Mouse (Mus musculus) intestine, postnatal 0 days (tissue): ENCODE data around the gene Rffl. TPM values are rescaled to one million over a fixed set of nuclear protein-coding genes. Genes with fewer than 3 reads are reported as not detected.

ENCODE experiments used
- ATAC-seq: fragments of 200-750 bp; cut with Nextera tagmentation; 2 replicates; pipeline ENCODE4 v1.8.0; 2017; ENCODE audit warnings: mild to moderate bottlenecking, moderate TSS enrichment, moderate library complexity
- H3K27ac ChIP-seq: fragments of 300-500 bp; sonication (generic); 2 replicates; pipeline ENCODE4 v1.5.1; 2014; ENCODE audit warnings: mild to moderate bottlenecking, low read depth, low read length, moderate library complexity
- H3K27me3 ChIP-seq: fragments of 300-500 bp; sonication (generic); replicated peaks from 2 replicates; pipeline ENCODE4 v1.6.1; 2014; ENCODE audit warnings: low read length, mixed read lengths; ENCODE audit not compliant: control insufficient read depth, insufficient read depth
- H3K36me3 ChIP-seq: fragments of 300-500 bp; sonication (generic); 2 replicates; pipeline ENCODE4 v1.6.1; 2014; ENCODE audit warnings: mild to moderate bottlenecking, moderate library complexity; ENCODE audit not compliant: control insufficient read depth, insufficient read depth
- H3K4me1 ChIP-seq: fragments of 300-500 bp; sonication (generic); replicated peaks from 2 replicates; pipeline ENCODE4 v1.6.1; 2014; ENCODE audit warnings: antibody characterized with exemption, low read length, mixed read lengths; ENCODE audit not compliant: control insufficient read depth, insufficient read depth
- H3K4me2 ChIP-seq: fragments of 300-500 bp; sonication (generic); replicated peaks from 2 replicates; pipeline ENCODE4 v1.6.1; 2014; ENCODE audit warnings: low read depth, mild to moderate bottlenecking, moderate library complexity
- H3K4me3 ChIP-seq: fragments of 300-500 bp; sonication (generic); 2 replicates; pipeline ENCODE4 v1.5.1; 2014; ENCODE audit warnings: low read depth, low read length
- H3K9ac ChIP-seq: fragments of 300-500 bp; sonication (generic); 2 replicates; pipeline ENCODE4 v1.6.1; 2014; ENCODE audit warnings: mild to moderate bottlenecking, low read depth, low read length
- H3K9me3 ChIP-seq: fragments of 300-500 bp; sonication (generic); 2 replicates; pipeline ENCODE4 v1.6.1; 2016; ENCODE audit warnings: mixed run types; ENCODE audit not compliant: control insufficient read depth
- CTCF ChIP-seq: sonication (generic); IDR thresholded peaks from 2 replicates; pipeline ENCODE4 v1.5.1; 2016; ENCODE audit warnings: low read depth, mild to moderate bottlenecking, control low read depth, antibody characterized with exemption, moderate library complexity
- WGBS: fragments of 180-500 bp; shearing (Covaris S2); extraction: QIAGEN DNeasy Blood & Tissue Kit; methylation state at CpG from one replicate; pipeline ENCODE4 v1.1.7; 2014; 5-methylcytosine and 5-hydroxymethylcytosine counted together
- polyA plus RNA-seq: library from polyadenylated mRNA; unstranded; fragments of >200 nt; fragmentation: Nextera tagmentation; extraction: Ambion mirVana; gene quantifications from 2 replicates; pipeline ENCODE4 v1.2.1, GENCODE M21; 2015

Gene Rffl
- polyA plus RNA-seq, 1 experiment from 2014 or later = 9.7 TPM

GRCm38 (mm10) chr11:82891936-82892335 lies 20.9 kb upstream of the Rffl start, which contains the start of gene Fndc8:
TSS of gene Fndc8 (plus strand) at chr11:82892124.
- no peaks in the 10 kb centered on the region for H3K36me3 ChIP-seq
- H3K9me3 ChIP-seq = no peaks in the 10 kb centered on the region
- H3K27me3 ChIP-seq = no peaks in the 10 kb centered on the region; the same call in 1 of the 2 replicates
- no peak for ATAC-seq
- H3K4me1 ChIP-seq = no peaks in the 10 kb centered on the region; the same call in 1 of the 2 replicates
- H3K9ac ChIP-seq = no peak within 1 kb of the TSS
- H3K27ac ChIP-seq = no peak within 1 kb of the TSS
- 55% methylated on average over 7 of the region's 7 CpGs for WGBS
- H3K4me3 ChIP-seq = no peak within 1 kb of the TSS
- no peak within 1 kb of the TSS for H3K4me2 ChIP-seq
- no peak for TF ChIP-seq CTCF

- no peaks in the 10 kb centered on the region; the same call in 1 of the 2 replicates for H3K27me3 ChIP-seq
- H3K9me3 ChIP-seq = no peaks in the 10 kb centered on the region
- WGBS = 0% methylated on average over 26 of the region's 26 CpGs
- peak; percentile 96 for TF ChIP-seq CTCF
- no peaks in the 10 kb centered on the region; the same call in 1 of the 2 replicates for H3K4me1 ChIP-seq
- H3K9ac ChIP-seq = peak within 1 kb of the TSS; percentile 73
- H3K27ac ChIP-seq = peak within 1 kb of the TSS; percentile 57
- ATAC-seq = peak; percentile 92
- peak within 1 kb of the TSS; percentile 61 for H3K4me3 ChIP-seq
- H3K4me2 ChIP-seq = peak within 1 kb of the TSS; percentile 81
- H3K36me3 ChIP-seq = no peaks in the 10 kb centered on the region
Measured at GRCm38 (mm10) chr11:82890342-82890762, 19.3 kb upstream of the Rffl start, which contains the start of gene Rad51d. TSS of gene Rad51d (minus strand) at chr11:82890614.

- WGBS = 3% methylated on average over 31 of the region's 31 CpGs
- Histone ChIP-seq H3K27ac (peak overlapping the region; percentile 57), H3K27me3 (no peaks in the 10 kb centered on the region; the same call in 1 of the 2 replicates), H3K4me1 (no peaks in the 10 kb centered on the region; the same call in 1 of the 2 replicates), H3K9me3 (no peaks in the 10 kb centered on the region), H3K4me2 (peak overlapping the region; percentile 81), H3K4me3 (peak overlapping the region; percentile 61), H3K36me3 (0 out of 2 replicates have a peak, but pooled peaks cover 2% of the 10 kb centered on the region), H3K9ac (peak overlapping the region; percentile 73)
- peak; percentile 57 for ATAC-seq
- 0 out of 2 replicates have a peak, but pooled peaks have one; percentile 19 for TF ChIP-seq CTCF
Measured at GRCm38 (mm10) chr11:82889524-82890341, 18.7 kb upstream of the Rffl start.

- no peak overlapping the region for H3K27ac ChIP-seq
- TF ChIP-seq CTCF = no peak
- 42% methylated on average over 10 of the region's 10 CpGs for WGBS
Measured at GRCm38 (mm10) chr11:82888491-82888946, 17.5 kb upstream of the Rffl start.

GRCm38 (mm10) chr11:82886559-82886958 lies 15.5 kb upstream of the Rffl start:
- TF ChIP-seq CTCF = peak; percentile 73
- H3K4me2 ChIP-seq = no peak overlapping the region
- no peak overlapping the region for H3K27ac ChIP-seq
- no peak overlapping the region for H3K4me3 ChIP-seq
- no peaks in the 10 kb centered on the region for H3K9me3 ChIP-seq
- no peak overlapping the region for H3K9ac ChIP-seq
- 94% methylated on average over 3 of the region's 3 CpGs for WGBS
- no peaks in the 10 kb centered on the region; the same call in 1 of the 2 replicates for H3K4me1 ChIP-seq
- ATAC-seq = no peak
- no peaks in the 10 kb centered on the region for H3K27me3 ChIP-seq
- H3K36me3 ChIP-seq = peaks cover 16% of the 10 kb centered on the region

More at GRCm38 (mm10) chr11:82888491-82888946, 17.5 kb upstream of the Rffl start:
- H3K36me3 ChIP-seq = 0 out of 2 replicates have a peak, but pooled peaks cover 4% of the 10 kb centered on the region
- no peak overlapping the region for H3K9ac ChIP-seq
- no peaks in the 10 kb centered on the region for H3K9me3 ChIP-seq
- H3K27me3 ChIP-seq = no peaks in the 10 kb centered on the region; the same call in 1 of the 2 replicates
- no peak for ATAC-seq
- no peaks in the 10 kb centered on the region; the same call in 1 of the 2 replicates for H3K4me1 ChIP-seq
- H3K4me2 ChIP-seq = peak overlapping the region; percentile 81
- H3K4me3 ChIP-seq = no peak overlapping the region

GRCm38 (mm10) chr11:82883180-82883579 lies 12.2 kb upstream of the Rffl start:
- H3K9ac ChIP-seq = no peak overlapping the region
- no peaks in the 10 kb centered on the region for H3K27me3 ChIP-seq
- ATAC-seq = no peak
- TF ChIP-seq CTCF = no peak
- WGBS = 78% methylated on average over 8 of the region's 8 CpGs
- no peak overlapping the region for H3K27ac ChIP-seq
- no peaks in the 10 kb centered on the region for H3K4me1 ChIP-seq
- no peaks in the 10 kb centered on the region for H3K9me3 ChIP-seq
- no peak overlapping the region for H3K4me2 ChIP-seq
- H3K36me3 ChIP-seq = peaks cover 23% of the 10 kb centered on the region
- no peak overlapping the region for H3K4me3 ChIP-seq
